Mouse (Mus musculus) ZHBTc4 (cell line): ENCODE results near the gene Gxylt1.
"Not testable (repeated sequence)": the region's sequence is repeated elsewhere in the genome, so short reads cannot be mapped to it uniquely, and the experiment has no call there.

Experiments used
- DNase-seq: peaks from one replicate; pipeline ENCODE4 v3.0.0-alpha.2; 2011; ENCODE audit warnings: low read depth, low spot score

Gene Gxylt1

GRCm38 (mm10) chr15:93274679-93275583 is at the start of gene Gxylt1:
Gene Gxylt1, minus strand, starts transcription at chr15:93275179.
- peak; percentile 98 for DNase-seq

GRCm38 (mm10) chr15:93318781-93319180 is 43.8 kb upstream of the Gxylt1 start:
- DNase-seq = no peak

GRCm38 (mm10) chr15:93310304-93310703 is 35.3 kb upstream of the Gxylt1 start:
- not testable (repeated sequence) for DNase-seq

GRCm38 (mm10) chr15:93298197-93298596 is 23.2 kb upstream of the Gxylt1 start:
- DNase-seq = no peak

- DNase-seq = no peak
Observed at GRCm38 (mm10) chr15:93294483-93294882, 19.5 kb upstream of the Gxylt1 start.

- DNase-seq = no peak
Observed at GRCm38 (mm10) chr15:93288321-93288720, 13.3 kb upstream of the Gxylt1 start.

- DNase-seq = no peak
Observed at GRCm38 (mm10) chr15:93287628-93288027, 12.6 kb upstream of the Gxylt1 start.

- DNase-seq = no peak
Observed at GRCm38 (mm10) chr15:93285244-93285643, 10.3 kb upstream of the Gxylt1 start.

- no peak for DNase-seq
Observed at GRCm38 (mm10) chr15:93284326-93284725, 9.3 kb upstream of the Gxylt1 start.

GRCm38 (mm10) chr15:93283349-93283748 is 8.4 kb upstream of the Gxylt1 start:
- peak; percentile 70 for DNase-seq

- peak; percentile 42 for DNase-seq
Observed at GRCm38 (mm10) chr15:93276276-93276675, 1.3 kb upstream of the Gxylt1 start.

- peak; percentile 61 for DNase-seq
Observed at GRCm38 (mm10) chr15:93275623-93276022, 644 bp upstream of the Gxylt1 start.

GRCm38 (mm10) chr15:93273788-93274678 is 946 bp downstream of the Gxylt1 start:
- DNase-seq = no peak

GRCm38 (mm10) chr15:93272948-93273347 is 2.0 kb downstream of the Gxylt1 start:
- DNase-seq = no peak

GRCm38 (mm10) chr15:93270289-93270855 is 4.6 kb downstream of the Gxylt1 start:
- peak; percentile 74 for DNase-seq

GRCm38 (mm10) chr15:93269572-93269971 is 5.4 kb downstream of the Gxylt1 start:
- no peak for DNase-seq

GRCm38 (mm10) chr15:93268001-93268400 is 7.0 kb downstream of the Gxylt1 start:
- no peak for DNase-seq

- no peak for DNase-seq
Observed at GRCm38 (mm10) chr15:93267479-93267878, 7.5 kb downstream of the Gxylt1 start.

GRCm38 (mm10) chr15:93266361-93266760 is 8.6 kb downstream of the Gxylt1 start:
- no peak for DNase-seq

GRCm38 (mm10) chr15:93265728-93266127 is 9.3 kb downstream of the Gxylt1 start:
- no peak for DNase-seq

- DNase-seq = no peak
Observed at GRCm38 (mm10) chr15:93265231-93265630, 9.7 kb downstream of the Gxylt1 start.

GRCm38 (mm10) chr15:93264221-93264620 is 10.8 kb downstream of the Gxylt1 start:
- DNase-seq = no peak
